Mouse (Mus musculus) lung, postnatal 0 days (tissue): ENCODE data around the gene Map4.

Source experiments
- CTCF ChIP-seq: IDR thresholded peaks from 2 replicates; pipeline ENCODE4 v1.5.1; 2016; ENCODE audit warnings: antibody characterized with exemption, mild to moderate bottlenecking
- EP300 ChIP-seq: IDR thresholded peaks from 2 replicates; pipeline ENCODE4 v1.6.1; 2016; ENCODE audit warnings: antibody characterized with exemption, mild to moderate bottlenecking, control low read depth

DNA sequence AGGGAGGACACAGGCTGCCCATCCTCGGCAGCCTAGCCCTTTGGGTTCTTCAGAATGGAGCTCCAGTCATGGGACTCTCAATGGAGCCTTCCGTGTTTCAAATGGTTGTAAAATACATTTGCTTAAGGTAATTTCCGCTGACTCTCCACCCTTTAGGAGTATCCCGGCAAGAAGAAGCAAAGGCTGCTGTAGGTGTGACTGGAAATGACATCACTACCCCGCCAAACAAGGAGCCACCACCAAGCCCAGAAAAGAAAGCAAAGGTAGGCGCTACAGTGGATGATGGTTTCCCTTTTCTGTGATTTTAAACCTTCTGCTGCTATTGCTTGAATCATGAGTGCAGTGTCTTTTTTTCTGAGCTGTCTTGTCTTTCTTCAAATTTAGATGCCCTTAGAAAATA lies 131.6 kb downstream of the Map4 start:
- no peak for TF ChIP-seq CTCF
- TF ChIP-seq EP300: no peak
